Mouse (Mus musculus): ENCODE data around the gene Fam76a.
"Not testable (repeated sequence)": the region's sequence is repeated elsewhere in the genome, so short reads cannot be mapped to it uniquely, and the experiment has no call there.

Gene Fam76a

DNA sequence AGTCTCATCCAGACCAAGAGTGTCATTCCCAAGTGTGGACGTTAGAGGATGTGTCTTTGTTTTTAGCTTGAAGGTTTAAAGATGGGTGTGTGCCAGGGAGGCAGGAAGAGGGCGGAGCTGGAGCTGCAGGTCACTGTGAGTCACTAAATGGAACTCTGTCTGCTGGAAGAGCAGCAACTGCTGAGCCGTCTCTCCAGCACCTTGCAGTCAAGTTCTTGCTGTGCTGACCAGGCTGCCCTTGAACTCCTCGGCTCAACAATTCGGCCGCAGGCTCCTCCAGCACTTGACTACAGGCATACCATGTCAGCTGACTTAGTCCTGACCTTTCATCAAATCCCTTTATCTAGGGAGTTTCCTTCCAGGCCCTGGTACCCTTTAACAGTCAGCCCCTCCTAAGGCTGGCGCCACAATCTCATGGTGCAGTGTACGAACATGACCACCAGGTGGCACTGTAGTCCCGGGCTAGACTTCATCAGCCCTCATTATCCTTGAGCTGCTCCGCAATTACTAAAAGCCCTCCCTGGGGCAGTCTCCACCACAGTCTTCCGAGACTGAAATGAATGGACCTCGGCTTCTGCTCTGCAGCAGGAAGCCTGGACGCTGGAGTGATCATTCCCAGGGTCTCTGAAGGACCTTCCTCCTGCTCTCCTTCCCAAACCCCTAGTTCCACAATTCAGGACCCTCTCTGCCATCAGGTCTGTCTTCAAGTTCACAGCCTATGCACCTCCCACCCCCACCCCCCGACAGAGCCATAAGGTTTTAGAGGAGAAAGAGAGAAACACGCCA lies 23.1 kb upstream of the Fam76a start:
- no peak for DNase-seq (ENCODE audit: low read depth, low spot score)

DNA sequence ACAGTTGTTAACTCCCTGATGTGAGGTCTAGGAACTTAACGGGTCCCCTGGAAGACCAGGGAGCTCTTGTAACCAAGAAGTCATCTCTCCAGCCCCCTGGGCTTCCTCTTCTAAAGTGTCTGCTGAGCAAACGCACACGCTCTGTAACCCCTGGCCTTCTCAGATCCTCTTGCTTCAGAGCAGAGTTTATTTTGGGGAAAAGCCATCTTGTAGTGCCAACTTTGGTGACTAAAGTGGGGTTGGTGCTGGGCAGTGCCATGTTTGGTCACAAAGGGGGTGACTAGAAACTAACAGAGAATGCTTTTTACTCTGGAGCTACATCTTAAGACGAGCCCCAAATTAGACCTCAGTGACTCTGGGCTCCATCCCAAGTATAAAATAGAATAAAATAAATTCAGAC lies 22.4 kb upstream of the Fam76a start:
- no peak for DNase-seq (ENCODE audit: low read depth, low spot score)

DNA sequence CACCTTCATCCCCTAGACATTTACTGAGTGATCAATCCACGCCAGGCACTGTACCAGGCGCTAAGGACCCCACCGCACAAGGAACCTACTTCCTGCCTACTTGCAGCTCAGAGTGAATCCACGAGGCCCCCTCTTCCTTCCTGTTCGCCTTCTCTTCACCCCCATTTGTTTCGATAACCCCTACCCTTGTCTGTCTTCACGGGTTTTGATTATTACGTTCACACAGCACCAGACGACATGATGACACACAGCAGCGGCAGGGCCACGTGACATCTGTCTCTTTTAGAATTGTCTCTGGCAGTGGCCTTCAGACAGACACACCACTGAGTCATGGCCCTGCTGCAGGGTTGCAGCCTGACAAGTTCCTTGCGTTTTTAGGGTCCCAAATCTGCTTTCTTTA lies 21.7 kb upstream of the Fam76a start:
- no peak for DNase-seq (ENCODE audit: low read depth, low spot score)

DNA sequence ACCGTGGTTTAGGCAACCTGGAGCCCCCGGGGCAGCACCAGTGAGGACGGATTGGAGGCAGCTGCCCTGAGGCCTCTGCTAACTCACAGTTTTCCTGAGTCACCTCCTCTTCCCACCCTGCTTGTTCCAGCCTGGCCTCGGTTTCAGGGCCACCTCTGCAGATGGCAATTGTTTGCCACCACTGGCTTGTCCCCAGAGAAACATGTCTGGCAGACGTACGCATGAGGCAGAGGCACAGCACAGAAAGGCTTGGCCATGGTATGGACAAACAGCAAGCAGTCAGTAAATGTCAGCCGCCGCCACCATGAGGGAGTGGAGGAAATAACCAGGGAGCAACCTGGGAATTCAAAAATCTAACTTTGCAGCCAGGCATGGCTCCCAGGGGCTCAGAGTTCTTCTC lies 20.7 kb upstream of the Fam76a start:
- no peak for DNase-seq (ENCODE audit: low read depth, low spot score)

DNA sequence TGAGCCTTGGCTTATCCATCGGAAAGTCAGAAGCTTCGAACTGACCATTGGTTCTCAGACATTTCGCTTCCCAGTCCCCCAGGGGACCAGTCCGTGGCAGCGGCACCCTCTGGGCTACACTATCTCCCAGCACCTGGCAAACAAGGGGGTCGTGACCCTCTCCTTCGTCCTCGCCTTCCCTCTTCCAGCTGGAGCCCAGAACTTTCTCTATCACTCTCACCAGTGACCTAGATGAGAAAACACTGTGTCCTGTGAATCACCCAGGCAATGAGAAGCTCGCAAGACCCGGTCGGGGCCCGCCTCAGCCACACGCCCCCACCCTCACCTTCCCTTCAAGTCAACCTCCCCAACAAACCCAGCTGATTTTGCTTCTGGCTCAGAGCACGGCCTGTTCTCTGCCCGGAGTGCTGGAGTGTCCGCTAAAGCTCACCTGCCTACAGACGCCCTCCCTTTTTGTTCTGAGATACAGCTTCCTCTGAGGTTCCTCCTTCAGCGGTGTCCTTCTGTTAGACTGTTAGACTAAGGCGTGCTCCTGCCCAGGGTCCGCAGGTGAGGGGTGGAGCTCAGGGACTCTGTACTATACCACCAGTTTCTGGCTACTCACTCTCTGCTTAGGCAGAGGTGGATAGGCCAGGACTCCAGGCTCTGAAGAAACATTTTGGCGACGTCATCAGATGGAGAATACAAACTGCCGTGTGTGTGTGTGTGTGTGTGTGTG lies 18.8 kb upstream of the Fam76a start:
- DNase-seq (ENCODE audit: low read depth, low spot score): no peak

DNA sequence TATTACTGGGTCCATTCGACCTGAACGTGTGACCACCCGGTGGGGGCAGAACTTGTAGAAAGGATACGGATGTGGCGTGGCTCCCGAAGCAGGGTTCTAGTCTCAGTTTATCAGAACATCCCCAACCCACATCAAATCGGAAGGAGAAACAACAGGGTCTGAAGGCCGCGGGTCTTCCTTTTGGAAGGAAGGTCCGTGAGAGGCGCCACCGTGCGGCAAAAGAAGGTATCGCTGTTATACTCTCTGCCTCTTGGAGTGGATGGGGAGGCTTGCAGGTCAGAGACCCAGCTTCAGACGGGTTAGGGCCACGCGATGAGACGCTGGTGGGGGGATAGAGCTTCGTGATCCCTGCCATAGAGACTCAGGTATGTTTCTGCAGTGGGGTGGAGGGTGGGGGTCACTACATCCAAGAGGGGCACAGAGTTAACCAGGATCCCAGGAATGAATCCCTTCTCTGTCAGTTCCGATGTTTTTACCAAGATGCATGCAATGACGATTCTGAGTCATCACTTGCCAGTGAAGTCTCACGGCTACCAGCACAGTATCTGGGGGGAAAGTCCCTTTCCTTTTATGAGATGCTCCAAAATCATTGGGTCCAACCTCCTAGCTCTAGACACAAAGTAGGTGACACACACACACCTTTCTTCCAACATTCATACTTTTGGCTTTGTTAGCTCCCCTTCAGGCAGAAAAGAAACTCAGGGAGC lies 17.2 kb upstream of the Fam76a start:
- peak; percentile 56 for DNase-seq (ENCODE audit: low read depth, low spot score)

- no peak for DNase-seq (ENCODE audit: low read depth, low spot score)
These were observed 16.0 kb upstream of the Fam76a start for GRCm38 (mm10) chr4:132938181-132938941.

DNA sequence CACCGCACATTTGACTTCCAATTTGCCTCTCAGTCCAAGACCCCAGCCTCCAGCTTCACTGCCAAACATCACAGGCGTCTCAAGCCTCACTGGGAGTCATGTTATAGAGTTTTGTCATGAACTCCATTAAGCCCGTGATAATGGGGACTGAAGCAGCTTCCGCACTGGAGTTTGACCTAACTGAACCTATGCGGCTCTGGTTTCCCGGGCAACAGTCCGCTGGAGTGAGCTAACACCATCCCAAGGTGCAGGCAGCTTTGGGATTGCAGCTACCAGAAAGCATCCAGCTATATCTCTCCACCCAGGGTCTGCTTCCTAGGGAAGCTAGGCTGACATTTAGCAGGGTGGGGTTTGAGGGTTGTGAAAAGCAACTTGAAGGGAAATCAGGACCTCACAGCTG lies 12.3 kb upstream of the Fam76a start:
- DNase-seq (ENCODE audit: low read depth, low spot score): no peak

- DNase-seq (ENCODE audit: low read depth, low spot score): no peak
These were observed 10.5 kb upstream of the Fam76a start for GRCm38 (mm10) chr4:132932752-132933404.

DNA sequence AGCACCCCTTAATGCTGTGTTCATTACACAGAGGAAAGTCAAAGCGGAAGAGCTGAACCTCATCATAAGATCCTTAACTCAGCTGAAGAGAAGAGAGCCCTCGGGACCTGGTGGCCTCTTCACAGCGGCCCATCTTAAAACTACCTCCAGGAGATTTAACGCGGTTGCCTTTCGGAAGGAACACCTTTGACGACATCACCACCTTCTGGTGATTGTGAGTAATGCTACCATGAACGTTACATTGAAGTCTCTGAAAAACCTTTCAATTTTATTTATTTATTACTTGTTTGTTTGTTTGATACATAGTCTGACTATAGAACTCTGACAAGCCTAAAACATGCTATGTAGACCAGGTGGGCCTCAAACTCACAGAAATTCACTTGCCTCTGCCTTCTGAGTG lies 8.4 kb upstream of the Fam76a start:
- DNase-seq (ENCODE audit: low read depth, low spot score): peak; percentile 61

GRCm38 (mm10) chr4:132926520-132926919 lies 4.2 kb upstream of the Fam76a start:
- not testable (repeated sequence) for DNase-seq (ENCODE audit: low read depth, low spot score)

DNA sequence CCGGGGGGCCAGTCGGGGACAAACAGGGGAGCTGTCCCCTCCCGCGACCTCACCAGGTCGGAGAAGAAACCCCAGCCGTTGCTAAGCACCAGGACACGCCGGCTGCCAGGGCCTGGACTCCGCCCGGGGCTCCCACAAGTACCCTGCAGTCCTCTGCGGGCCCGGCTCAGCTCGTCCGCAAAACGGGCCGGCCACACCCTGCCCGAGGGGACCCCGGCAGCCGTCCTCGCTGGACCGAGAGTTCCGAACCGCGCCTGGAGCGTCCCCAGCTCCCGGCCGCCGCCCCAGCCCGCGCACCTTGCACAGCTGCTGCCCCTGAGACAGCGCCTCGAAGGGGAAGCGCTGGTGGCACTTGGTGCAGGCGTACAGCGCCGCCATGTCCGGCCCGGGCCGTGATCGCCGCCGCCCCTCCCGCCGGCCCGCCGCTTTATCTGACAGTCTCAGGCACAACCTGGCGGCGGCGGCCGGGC lies 262 bp downstream of the Fam76a start:
- no peak for DNase-seq (ENCODE audit: low read depth, low spot score)

- DNase-seq (ENCODE audit: low read depth, low spot score): no peak
These were observed 870 bp downstream of the Fam76a start for GRCm38 (mm10) chr4:132921488-132921887.

GRCm38 (mm10) chr4:132920171-132920570 lies 2.2 kb downstream of the Fam76a start:
- no peak for DNase-seq (ENCODE audit: low read depth, low spot score)

DNA sequence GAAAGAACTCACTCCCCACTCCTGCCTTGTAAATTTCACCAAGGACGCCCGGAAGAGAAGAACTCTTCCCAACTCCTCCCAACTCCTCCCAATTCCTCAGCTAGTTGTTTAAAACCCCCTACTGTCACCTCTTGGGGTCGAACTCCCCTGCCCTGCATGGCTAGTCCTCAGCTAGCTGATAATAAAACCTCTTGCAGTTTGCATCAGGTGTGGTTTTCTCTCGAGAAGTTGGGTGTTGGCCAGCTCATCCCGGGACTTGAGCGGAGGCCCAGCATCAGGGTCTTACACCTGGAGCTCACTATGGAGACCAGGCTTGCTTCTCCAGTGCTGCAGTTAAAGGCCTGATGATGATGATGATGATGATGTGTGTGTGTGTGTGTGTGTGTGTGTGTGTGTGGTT lies 3.9 kb downstream of the Fam76a start:
- DNase-seq (ENCODE audit: low read depth, low spot score): not testable (repeated sequence)

DNA sequence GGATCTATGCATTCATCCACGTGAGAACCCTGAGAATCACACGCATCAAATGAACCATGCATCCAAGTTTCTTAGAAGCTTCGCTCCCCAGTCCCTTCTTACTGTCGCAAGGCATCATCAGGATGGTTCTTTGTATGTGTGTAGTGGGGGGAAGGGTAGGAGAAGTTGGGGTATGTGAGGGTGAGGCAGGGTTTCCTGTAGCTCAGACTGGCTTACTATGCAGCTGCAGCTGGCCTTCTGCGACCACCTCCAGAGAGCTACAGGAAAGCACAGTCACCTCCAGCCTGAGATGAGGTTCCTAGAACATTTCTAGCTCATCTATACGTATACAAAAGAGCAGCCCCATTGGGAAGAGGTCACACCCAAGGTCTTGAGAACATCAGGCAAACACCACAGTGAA lies 10.2 kb downstream of the Fam76a start:
- no peak for DNase-seq (ENCODE audit: low read depth, low spot score)

- DNase-seq (ENCODE audit: low read depth, low spot score): no peak
These were observed 16.5 kb downstream of the Fam76a start for GRCm38 (mm10) chr4:132905843-132906360.

- no peak for DNase-seq (ENCODE audit: low read depth, low spot score)
These were observed 17.5 kb downstream of the Fam76a start for GRCm38 (mm10) chr4:132904765-132905309.

DNA sequence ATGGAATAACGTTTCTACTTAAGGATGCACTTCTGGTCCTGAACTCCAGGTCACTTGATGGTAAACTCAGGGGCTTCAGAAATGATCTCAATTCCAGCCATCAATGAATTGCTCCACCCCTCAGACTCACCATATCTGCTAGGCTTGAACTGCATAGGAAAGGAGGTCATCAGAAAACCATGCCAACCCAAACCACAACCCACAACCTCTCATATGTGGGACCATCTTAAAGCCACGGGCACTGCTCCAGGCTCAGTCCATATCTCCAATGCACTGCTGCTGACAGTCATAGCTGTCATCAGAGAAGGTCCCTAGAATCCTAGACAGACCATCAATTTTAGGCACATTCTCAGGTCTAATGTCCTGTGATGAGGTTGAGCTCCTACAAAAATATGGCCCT lies 18.3 kb downstream of the Fam76a start:
- no peak for DNase-seq (ENCODE audit: low read depth, low spot score)

GRCm38 (mm10) chr4:132898197-132898596 lies 24.2 kb downstream of the Fam76a start:
- DNase-seq (ENCODE audit: low read depth, low spot score): no peak

DNA sequence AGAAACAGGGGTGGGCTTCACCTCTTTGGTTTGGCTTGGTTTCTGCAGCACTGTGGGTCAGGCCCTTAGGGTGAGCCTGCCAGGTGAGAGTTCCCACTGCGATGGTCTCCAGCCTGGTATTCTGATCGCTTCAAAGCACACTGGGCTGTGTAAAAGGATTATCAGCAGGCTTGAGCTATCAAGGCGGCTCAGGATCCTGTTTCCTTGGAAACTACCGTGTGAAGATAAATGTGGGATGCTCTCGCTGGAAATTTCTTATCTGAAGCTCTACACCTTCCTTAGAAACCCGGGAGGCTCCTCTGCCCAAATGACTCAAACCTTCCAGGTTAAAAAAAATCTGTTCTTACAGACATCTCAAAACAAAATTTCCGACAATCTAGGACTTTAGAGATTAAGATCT lies 28.0 kb downstream of the Fam76a start:
- no peak for DNase-seq (ENCODE audit: low read depth, low spot score)
